ENCODE assay signal across 20 mouse cellular contexts in the genomic region with DNA sequence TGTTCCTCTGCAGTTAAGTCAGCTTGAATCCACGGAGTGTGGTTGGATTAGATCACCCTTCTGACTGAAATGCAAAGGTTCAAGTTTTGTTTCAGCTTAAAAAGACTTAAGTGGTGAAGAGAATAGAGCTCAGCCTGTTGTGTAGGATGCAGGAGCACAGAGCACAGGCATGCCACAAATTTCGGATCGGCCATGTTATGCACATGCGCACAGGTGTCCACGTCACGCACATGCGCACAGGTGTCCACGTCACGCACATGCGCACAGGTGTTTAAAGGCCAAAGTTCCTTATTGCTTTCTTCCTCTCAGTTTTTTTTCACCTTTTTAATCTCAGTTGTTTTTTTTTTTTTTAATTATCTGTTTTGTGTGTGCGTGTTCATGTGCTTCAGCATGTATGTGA. TPM values are rescaled to one million over a fixed set of nuclear protein-coding genes. Genes with fewer than 3 reads are reported as not detected.
"Had no signal": no experiment of that assay in that cellular context is flagged by ENCODE, and none has a peak within 500 bp of the region (broad histone marks: within the 10 kb centered on the region; RNA-seq: fewer than 3 reads in every experiment).

No protein-coding gene starts in this region.

- H3K27me3 ChIP-seq: midbrain, embryonic 13.5 days; midbrain, embryonic 15.5 days; neural tube, embryonic 12.5 days; stomach, embryonic 15.5 days had no signal

- H3K4me3 ChIP-seq: lung, embryonic 15.5 days; megakaryocyte, embryonic 14.5 days; midbrain, embryonic 13.5 days; midbrain, embryonic 15.5 days; neural tube, embryonic 12.5 days; stomach, embryonic 15.5 days had no signal

- H3K4me1 ChIP-seq: lung, embryonic 15.5 days; megakaryocyte, embryonic 14.5 days had no signal

- DNase-seq: liver, postnatal 0 days; lung, adult 2 months; lung, postnatal 14 days; lung, postnatal 36 days; right cerebral cortex, postnatal 14 days; thymus, adult 18-20 months; thymus, postnatal 14 days; thymus, postnatal 36 days had no signal

- H3K9me3 ChIP-seq: lung, embryonic 15.5 days; midbrain, embryonic 13.5 days; midbrain, embryonic 15.5 days; stomach, embryonic 15.5 days had no signal

- H3K27ac ChIP-seq: lung, embryonic 15.5 days; macrophage; midbrain, embryonic 15.5 days; neural tube, embryonic 12.5 days; stomach, embryonic 15.5 days; stomach, postnatal 0 days had no signal

- ATAC-seq: liver, postnatal 0 days; lung, postnatal 0 days; midbrain, embryonic 13.5 days; midbrain, embryonic 15.5 days had no signal

- H3K9ac ChIP-seq: liver, postnatal 0 days; lung, embryonic 15.5 days; midbrain, embryonic 13.5 days; midbrain, embryonic 15.5 days; neural tube, embryonic 12.5 days; stomach, embryonic 15.5 days had no signal

- H3K36me3 ChIP-seq: lung, embryonic 15.5 days; midbrain, embryonic 13.5 days; midbrain, embryonic 15.5 days; neural tube, embryonic 12.5 days; stomach, embryonic 15.5 days had no signal

- H3K4me2 ChIP-seq: lung, embryonic 15.5 days; midbrain, embryonic 11.5 days; midbrain, embryonic 13.5 days; midbrain, embryonic 15.5 days; neural tube, embryonic 12.5 days; stomach, embryonic 15.5 days had no signal

RNA-seq across cellular contexts. Expression of a gene that starts 52.6 kb away (rescaled TPM):
- total RNA-seq: megakaryocyte progenitor cell, adult 5-6 weeks; monocyte, adult 5-6 weeks had no signal
- polyA plus RNA-seq: macrophage had no signal
